ENCODE assay signal across 8 mouse cellular contexts in the genomic region with DNA sequence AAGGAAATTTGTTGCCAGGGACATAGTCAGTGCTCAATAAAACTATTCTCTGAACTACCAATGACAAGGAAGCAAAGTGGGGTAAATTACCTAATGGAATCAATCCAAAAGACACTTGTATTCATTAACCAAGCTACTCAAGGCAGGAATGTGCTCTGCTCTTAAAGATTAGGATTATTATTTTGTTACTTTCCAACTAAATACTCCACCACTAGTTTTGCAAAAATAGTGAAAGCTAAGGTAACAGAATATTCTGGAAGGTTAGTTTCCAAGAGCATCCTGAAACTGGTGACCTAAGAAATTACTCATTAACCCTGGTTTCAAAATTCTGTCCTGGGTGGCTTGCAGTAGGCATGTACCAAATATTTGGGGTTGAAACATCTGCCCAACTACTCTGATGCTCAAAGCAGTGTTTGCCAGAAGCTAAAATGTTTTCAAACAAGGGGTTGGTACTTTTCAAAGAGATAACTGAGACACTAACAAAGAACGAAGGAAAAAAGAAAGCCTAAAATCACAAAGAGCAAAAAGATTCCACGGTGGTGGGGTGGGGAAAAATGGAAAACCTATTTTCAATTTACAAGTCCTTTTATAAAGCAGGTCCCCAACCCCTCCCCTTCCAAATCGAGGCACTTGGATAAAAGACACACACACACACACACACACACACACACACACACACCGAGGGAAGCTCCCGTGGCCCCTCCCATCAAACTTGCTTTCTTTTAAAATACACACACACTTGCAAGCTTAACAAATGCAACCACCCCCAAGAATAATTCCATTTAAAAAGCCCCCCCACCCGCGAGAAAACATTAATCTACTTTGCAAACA. TPM values are rescaled to one million over a fixed set of nuclear protein-coding genes. Genes with fewer than 3 reads are reported as not detected.
DNase-seq lines count a peak whose midpoint lies in the region; ATAC-seq and TF ChIP-seq lines count a peak whose summit lies in the region.

No protein-coding gene starts in this region.

- TF ChIP-seq POLR2A in bone marrow, adult 2 months (IDR thresholded peaks at IDR 0.05; ENCODE audit: borderline replicate concordance, control insufficient read depth, low read depth, low read length), result no peak
- no peak for TF ChIP-seq POLR2A in liver, adult 2 months (IDR thresholded peaks at IDR 0.05; ENCODE audit: extremely low read depth, insufficient read depth, low read length)

- peak overlapping the region; percentile 95 for H3K4me3 ChIP-seq in heart, embryonic 10.5 days
- H3K4me3 ChIP-seq in bone marrow, adult 2 months (replicated peaks; ENCODE audit: control insufficient read depth, low read depth, low read length), result peak overlapping the region; percentile 37
- peak overlapping the region; percentile 90 for H3K4me3 ChIP-seq in liver, adult 2 months (ENCODE audit: insufficient read depth, low read depth, low read length)
- H3K4me3 ChIP-seq in stomach, postnatal 0 days (ENCODE audit: low read depth, low read length), result peak overlapping the region; percentile 93

- H3K9me3 ChIP-seq in heart, embryonic 10.5 days, result no peaks in the 10 kb centered on the region
- no peaks in the 10 kb centered on the region for H3K9me3 ChIP-seq in stomach, postnatal 0 days (ENCODE audit: control insufficient read depth, low read length)

- H3K9ac ChIP-seq in liver, adult 2 months (ENCODE audit: low read depth, low read length), result no peak overlapping the region; the same call in 1 of the 2 replicates
- peak overlapping the region; percentile 93 for H3K9ac ChIP-seq in stomach, postnatal 0 days (ENCODE audit: low read length)

- H3K27ac ChIP-seq in heart, embryonic 10.5 days, result peak overlapping the region; percentile 96
- H3K27ac ChIP-seq in bone marrow, adult 2 months (ENCODE audit: control insufficient read depth, insufficient read depth, low read depth, low read length, poor library complexity), result no peak overlapping the region
- peak overlapping the region; percentile 96 for H3K27ac ChIP-seq in liver, adult 2 months (replicated peaks; ENCODE audit: insufficient read depth, low read depth, low read length)
- H3K27ac ChIP-seq in stomach, postnatal 0 days (replicated peaks), result peak overlapping the region; percentile 98

- WGBS in heart, embryonic 10.5 days, result 1% methylated on average over 7 of the region's 7 CpGs
- WGBS in bone marrow, adult 2 months, result under 1% methylated on average over 7 of the region's 7 CpGs
- 2% methylated on average over 7 of the region's 7 CpGs for WGBS in liver, adult 2 months
- 1% methylated on average over 7 of the region's 7 CpGs for WGBS in stomach, postnatal 0 days

- ATAC-seq in stomach, postnatal 0 days (ENCODE audit: low FRiP score, low TSS enrichment), result no peak

- TF ChIP-seq EP300 in stomach, postnatal 0 days (optimal IDR thresholded peaks at IDR 0.05), result no peak

- H3K79me2 ChIP-seq in liver, adult 2 months (ENCODE audit: control insufficient read depth, insufficient read depth, low read length), result peaks cover 25% of the 10 kb centered on the region; the same call in 1 of the 2 replicates

- peak overlapping the region; percentile 97 for H3K4me2 ChIP-seq in stomach, postnatal 0 days (replicated peaks; ENCODE audit: low read depth)

- peaks cover 3% of the 10 kb centered on the region; the same call in 1 of the 2 replicates for H3K36me3 ChIP-seq in heart, embryonic 10.5 days
- peaks cover 7% of the 10 kb centered on the region for H3K36me3 ChIP-seq in liver, adult 2 months (ENCODE audit: control insufficient read depth, insufficient read depth, low read length)
- H3K36me3 ChIP-seq in stomach, postnatal 0 days (ENCODE audit: control insufficient read depth, insufficient read depth, low read length), result no peaks in the 10 kb centered on the region

- TF ChIP-seq CTCF in bone marrow, adult 2 months (IDR thresholded peaks at IDR 0.05; ENCODE audit: control insufficient read depth, insufficient read depth, low read length), result no peak
- no peak for TF ChIP-seq CTCF in liver, adult 2 months (IDR thresholded peaks at IDR 0.05; ENCODE audit: low read depth, low read length)
- no peak for TF ChIP-seq CTCF in stomach, postnatal 0 days (IDR thresholded peaks at IDR 0.05; ENCODE audit: low read depth)

- intact Hi-C loops in heart, postnatal 25 days (cut with DNase I), result loop anchor here (5.0 to 10.0 kb wide), 5 partner anchors 130 to 592 kb away; a partner anchor contains a TSS

- DNase-seq in heart, embryonic 10.5 days (ENCODE audit: low spot score), result no peak
- no peak for DNase-seq in heart, postnatal 25 days (ENCODE audit: low spot score)
- DNase-seq in heart, postnatal 4 days, result peak; percentile 30
- DNase-seq in liver, adult 2 months (ENCODE audit: extremely low read depth, low read depth, low spot score), result peak; percentile 97
- DNase-seq in stomach, postnatal 0 days (ENCODE audit: low spot score), result no peak
- no peak for DNase-seq in right cerebral cortex, postnatal 4 days
- DNase-seq in spleen, postnatal 4 days (ENCODE audit: low spot score in 2 of 2), result no peak

- no peaks in the 10 kb centered on the region for H3K27me3 ChIP-seq in heart, embryonic 10.5 days (ENCODE audit: insufficient read depth, poor library complexity, severe bottlenecking)
- no peaks in the 10 kb centered on the region for H3K27me3 ChIP-seq in liver, adult 2 months (ENCODE audit: control insufficient read depth, insufficient read depth, low read length)
- H3K27me3 ChIP-seq in stomach, postnatal 0 days (ENCODE audit: control insufficient read depth, insufficient read depth, low read length), result no peaks in the 10 kb centered on the region

- H3K4me1 ChIP-seq in heart, embryonic 10.5 days, result peaks cover 44% of the 10 kb centered on the region
- H3K4me1 ChIP-seq in bone marrow, adult 2 months (ENCODE audit: control insufficient read depth, insufficient read depth, low read length), result no peaks in the 10 kb centered on the region
- peaks cover 26% of the 10 kb centered on the region for H3K4me1 ChIP-seq in liver, adult 2 months (ENCODE audit: control insufficient read depth, insufficient read depth, low read length)
- peaks cover 3% of the 10 kb centered on the region; the same call in 1 of the 2 replicates for H3K4me1 ChIP-seq in stomach, postnatal 0 days (replicated peaks; ENCODE audit: control insufficient read depth, insufficient read depth)

RNA-seq across cellular contexts. Expression of a gene that starts 11.0 kb away (rescaled TPM):
- 8.1 and 16.9 TPM in 2 replicates for polyA plus RNA-seq in heart, embryonic 10.5 days (2016; fragmentation: Nextera tagmentation; extraction: Ambion mirVana)
- 10 to 100 TPM; 12.4 to 14.9 TPM for total RNA-seq in heart, postnatal 25 days (2021)
- polyA plus RNA-seq in bone marrow, adult 2 months (2011; ENCODE audit: insufficient read depth, insufficient read length, low replicate concordance, missing spikeins), result 3.0 and 3.4 TPM in 2 replicates
- total RNA-seq in heart, postnatal 4 days (2021), result 10 to 100 TPM; 23.7 to 25.5 TPM
- 7.5 and 14.5 TPM in 2 replicates for total RNA-seq in liver, adult 2 months (2014; rRNA removed)
- 9.3 and 10.5 TPM in 2 replicates for polyA plus RNA-seq in liver, adult 2 months (2012; rRNA removed)
- polyA plus RNA-seq in stomach, postnatal 0 days (2015; fragmentation: Nextera tagmentation; extraction: Ambion mirVana), result 8.4 and 8.5 TPM in 2 replicates

Comparison
In these comparisons a context has a peak if more than half of its experiments do, and no peak if none do; other contexts are left out.
1. DNase-seq: peak in heart, postnatal 4 days (single experiment) and liver, adult 2 months (single experiment); none in heart, embryonic 10.5 days (single experiment), heart, postnatal 25 days (single experiment), stomach, postnatal 0 days (single experiment), right cerebral cortex, postnatal 4 days (single experiment) and spleen, postnatal 4 days (0 of 2).
2. H3K4me3 ChIP-seq: peak in every context shown above with its lines; median percentile 95 in heart, embryonic 10.5 days; 93 in stomach, postnatal 0 days; 90 in liver, adult 2 months; 37 in bone marrow, adult 2 months.